Mouse (Mus musculus): Measurements from ENCODE around the gene Morn4.

Morn4 gene

DNA sequence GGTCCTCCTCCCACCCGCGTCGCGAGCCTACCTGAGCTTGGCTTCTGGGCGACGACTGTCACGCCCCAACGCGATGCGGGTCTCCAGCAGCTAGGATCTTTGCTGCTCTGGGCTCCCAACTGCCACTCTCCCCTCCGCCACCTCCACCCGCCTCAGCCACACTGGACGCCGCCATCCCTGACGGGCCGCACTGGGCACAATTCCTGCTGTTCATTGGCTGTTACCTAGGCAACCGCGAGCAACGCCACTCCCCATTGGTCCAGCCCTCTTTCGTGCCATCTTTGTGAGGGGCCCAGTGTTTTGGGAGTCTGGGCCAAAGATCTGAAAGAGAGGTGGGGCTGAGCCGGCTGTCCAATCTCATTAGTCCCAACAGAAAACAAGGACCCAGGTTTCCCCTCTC is at the start of gene Morn4:
Gene Morn4 (minus strand): TSS at position 192 of the 400 bp plus-strand sequence.
- DNase-seq (ENCODE audit: low spot score) = peak; percentile 83

DNA sequence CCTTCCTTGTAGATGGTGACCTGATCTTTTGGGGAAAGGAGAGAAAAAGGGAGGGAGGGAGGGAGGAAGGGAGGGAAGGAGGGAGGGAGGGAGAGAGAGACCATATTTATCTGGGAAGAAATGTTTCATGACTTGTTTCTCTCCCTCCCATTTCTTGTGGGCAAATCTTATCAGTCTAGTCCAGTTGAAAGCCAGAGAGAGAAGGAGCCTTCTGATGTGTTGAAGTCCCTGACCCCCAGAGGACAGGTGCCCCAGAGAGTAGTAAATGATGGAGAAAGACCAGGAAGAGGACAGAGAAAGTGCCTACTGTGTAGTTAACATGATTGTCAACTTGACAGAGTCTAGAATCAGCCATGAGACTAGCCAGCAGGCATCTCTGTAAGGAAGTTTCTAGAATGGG is 48.9 kb upstream of the Morn4 start:
- no peak for DNase-seq (ENCODE audit: low spot score)

DNA sequence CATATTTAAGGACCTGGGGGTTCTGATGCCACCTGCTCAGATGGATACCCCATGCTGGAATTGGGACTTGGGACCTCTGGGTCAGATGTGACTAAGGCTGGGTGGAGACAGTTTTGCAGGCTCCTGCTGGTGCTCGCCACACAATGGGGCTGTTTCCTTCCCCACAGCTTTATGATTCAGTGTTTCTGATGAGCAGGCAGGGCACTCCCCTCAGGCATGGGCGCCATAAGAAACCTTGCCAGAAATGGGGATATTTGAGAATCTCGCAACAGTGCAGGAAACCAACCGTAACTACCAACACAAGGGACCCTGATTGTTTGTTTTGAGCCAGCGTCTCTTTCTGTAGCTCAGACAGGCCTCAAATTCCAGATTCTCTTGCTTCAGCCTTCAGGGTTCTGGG is 44.9 kb upstream of the Morn4 start:
- no peak for DNase-seq (ENCODE audit: low spot score)

DNA sequence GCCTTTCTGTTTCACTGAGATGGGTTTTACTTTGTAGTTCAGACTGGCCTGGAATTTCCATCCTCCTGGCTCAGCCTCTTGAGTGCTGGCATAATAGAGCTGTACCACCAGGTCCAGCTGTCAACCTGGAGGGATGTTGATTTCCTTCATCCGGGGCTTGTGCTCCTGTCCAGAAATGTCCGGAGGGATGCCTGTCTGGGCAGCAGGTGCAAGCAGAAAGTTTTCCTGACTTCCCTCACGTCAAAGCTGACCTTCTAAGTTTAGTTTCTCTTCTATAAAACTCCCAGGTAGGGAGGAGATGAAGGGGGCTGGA is 44.1 kb upstream of the Morn4 start:
- no peak for DNase-seq (ENCODE audit: low spot score)

GRCm38 (mm10) chr19:42129509-42130293 is 43.5 kb upstream of the Morn4 start:
- DNase-seq (ENCODE audit: low spot score) = no peak

DNA sequence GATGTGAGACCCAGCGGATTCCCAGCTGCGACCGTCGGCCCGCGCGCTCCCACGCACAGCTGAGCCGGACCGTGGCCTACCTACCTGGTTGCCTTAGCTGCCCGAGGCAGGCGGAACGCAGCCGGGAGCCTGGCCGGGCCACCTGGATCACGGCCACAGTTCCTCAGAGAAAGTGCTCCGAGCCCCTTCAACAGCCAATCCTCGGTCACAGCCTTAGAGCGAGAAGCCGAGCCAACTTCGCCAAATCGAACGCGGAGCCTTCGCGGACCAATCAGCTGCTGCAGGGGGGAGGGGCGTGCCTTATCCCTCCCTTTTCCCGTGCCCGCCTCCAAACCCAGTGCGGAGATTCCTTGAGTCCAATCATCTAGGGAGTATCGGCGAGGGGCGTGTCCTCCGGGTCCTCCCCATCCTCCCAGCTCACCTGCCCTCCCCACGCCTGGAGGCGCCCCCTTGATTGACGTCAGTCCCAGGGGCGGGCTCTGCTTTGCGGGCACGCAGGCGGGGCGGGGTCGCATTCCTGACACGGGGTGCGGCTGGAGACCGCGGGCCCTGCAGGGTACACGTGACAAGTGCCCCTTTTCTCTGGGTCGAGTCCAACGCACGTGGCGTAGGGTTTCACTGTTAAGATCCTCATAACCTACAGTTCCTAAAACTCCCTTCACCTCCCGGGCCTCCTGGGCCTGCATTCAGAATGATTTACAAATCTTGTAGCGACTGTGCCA is 42.8 kb upstream of the Morn4 start, which contains the start of gene Avpi1:
Gene Avpi1 (minus strand): TSS at position 273 of the 722 bp plus-strand sequence.
- peak; percentile 87 for DNase-seq (ENCODE audit: low spot score)

- DNase-seq (ENCODE audit: low spot score) = peak; percentile 28
These were observed 42.0 kb upstream of the Morn4 start for GRCm38 (mm10) chr19:42128052-42128740.

DNA sequence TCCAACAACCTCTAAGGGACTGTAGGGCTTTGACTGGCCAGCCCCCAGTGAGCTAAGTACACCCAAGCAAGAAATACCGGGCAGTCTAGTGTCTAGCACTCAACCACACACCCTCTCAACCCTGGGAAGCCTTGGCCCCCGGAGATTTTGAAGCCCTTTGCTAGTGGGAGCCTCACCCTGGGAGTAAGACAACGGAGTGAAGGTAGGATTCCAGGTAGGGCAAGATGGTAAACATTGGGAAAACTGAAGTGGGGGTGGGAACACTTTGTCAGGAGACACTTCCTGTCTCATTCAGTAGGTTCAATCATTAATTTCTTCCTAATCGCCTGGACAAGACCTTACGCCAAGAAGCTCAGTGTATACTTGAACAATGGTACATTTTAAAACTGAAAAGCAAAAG is 40.9 kb upstream of the Morn4 start:
- DNase-seq (ENCODE audit: low spot score) = no peak

- no peak for DNase-seq (ENCODE audit: low spot score)
These were observed 40.1 kb upstream of the Morn4 start for GRCm38 (mm10) chr19:42126219-42126605.

- no peak for DNase-seq (ENCODE audit: low spot score)
These were observed 39.5 kb upstream of the Morn4 start for GRCm38 (mm10) chr19:42125501-42126218.

DNA sequence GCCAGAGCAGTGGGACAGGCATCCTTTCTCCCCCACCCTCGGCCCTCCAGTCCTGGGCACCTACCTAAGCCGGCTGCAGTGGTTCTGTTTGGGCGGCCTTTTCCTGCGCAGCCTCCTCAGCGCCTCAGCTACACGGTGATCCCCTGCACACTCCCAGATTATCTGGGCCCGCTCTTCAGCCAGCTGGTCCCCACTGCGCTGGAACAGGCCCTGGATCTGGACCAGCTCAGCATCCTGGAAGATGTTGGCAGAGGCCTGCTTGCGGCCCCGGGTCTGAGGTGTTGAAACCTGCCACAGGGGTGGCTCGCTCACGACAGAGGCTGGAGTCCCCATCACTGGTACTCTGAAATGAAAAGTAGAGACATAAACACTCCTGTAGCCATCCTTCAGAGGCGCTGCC is 38.5 kb upstream of the Morn4 start:
- no peak for DNase-seq (ENCODE audit: low spot score)

DNA sequence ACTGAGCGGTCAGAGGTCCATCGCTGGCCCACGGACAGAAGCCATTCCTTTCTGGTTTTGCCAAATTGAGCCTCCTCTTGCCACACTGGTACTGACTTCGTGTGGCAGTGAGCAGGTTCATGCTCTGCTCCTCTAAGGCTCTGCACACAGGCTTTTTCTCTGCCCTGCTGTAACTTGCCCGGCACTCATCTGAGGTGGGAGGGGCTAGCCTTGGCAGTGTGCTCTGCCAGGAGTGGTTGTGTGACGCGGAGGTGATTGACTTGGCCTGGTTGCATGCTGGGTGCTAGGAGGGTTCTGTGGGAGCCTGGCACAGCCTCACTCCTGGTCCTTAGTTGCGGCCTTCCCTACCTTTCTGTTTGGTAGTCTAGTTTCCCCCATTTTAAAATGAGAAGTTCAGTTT is 34.3 kb upstream of the Morn4 start:
- no peak for DNase-seq (ENCODE audit: low spot score)

DNA sequence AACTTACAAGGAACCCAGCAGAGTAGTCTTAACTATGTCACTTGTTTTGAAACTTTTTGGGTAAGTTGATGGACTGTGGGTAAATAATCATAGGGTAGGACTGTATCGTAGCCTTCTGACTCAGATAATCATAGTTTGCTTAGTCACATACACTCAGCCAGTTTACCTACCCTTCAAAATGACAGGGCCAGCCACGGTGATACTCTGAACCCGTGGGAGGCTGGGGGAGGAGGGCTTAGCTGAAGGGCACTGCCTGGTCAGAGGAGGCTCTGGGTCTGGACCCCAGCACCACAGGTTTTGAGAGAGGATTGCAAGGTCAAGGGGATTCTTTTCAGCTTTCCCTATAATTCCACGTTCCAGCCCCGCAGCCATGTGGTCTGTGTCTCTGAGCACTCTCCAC is 32.4 kb upstream of the Morn4 start:
- no peak for DNase-seq (ENCODE audit: low spot score)

GRCm38 (mm10) chr19:42118142-42118541 is 32.0 kb upstream of the Morn4 start:
- DNase-seq (ENCODE audit: low spot score) = no peak

GRCm38 (mm10) chr19:42115783-42116335 is 29.7 kb upstream of the Morn4 start:
- DNase-seq (ENCODE audit: low spot score) = no peak

- no peak for DNase-seq (ENCODE audit: low spot score)
These were observed 18.5 kb upstream of the Morn4 start for GRCm38 (mm10) chr19:42104681-42105080.

GRCm38 (mm10) chr19:42099406-42099805 is 13.2 kb upstream of the Morn4 start:
- no peak for DNase-seq (ENCODE audit: low spot score)

DNA sequence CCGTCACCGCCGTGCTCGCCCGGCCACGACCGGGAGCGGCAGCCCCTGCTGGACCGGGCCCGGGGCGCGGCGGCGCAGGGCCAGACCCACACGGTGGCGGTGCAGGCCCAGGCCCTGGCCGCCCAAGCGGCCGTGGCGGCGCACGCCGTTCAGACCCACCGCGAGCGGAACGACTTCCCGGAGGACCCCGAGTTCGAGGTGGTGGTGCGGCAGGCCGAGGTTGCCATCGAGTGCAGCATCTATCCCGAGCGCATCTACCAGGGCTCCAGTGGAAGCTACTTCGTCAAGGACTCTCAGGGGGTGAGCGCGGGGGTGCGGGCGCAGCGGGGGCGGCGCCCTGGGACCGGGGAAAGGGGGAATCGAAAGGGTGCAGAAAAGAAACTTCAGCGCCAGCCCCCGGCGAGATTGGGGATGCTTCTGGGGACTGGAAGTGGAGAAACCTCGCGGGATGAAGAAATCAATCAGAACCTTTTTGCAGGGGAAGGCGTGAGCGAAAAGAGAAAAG is 4.5 kb upstream of the Morn4 start:
- no peak for DNase-seq (ENCODE audit: low spot score)

DNA sequence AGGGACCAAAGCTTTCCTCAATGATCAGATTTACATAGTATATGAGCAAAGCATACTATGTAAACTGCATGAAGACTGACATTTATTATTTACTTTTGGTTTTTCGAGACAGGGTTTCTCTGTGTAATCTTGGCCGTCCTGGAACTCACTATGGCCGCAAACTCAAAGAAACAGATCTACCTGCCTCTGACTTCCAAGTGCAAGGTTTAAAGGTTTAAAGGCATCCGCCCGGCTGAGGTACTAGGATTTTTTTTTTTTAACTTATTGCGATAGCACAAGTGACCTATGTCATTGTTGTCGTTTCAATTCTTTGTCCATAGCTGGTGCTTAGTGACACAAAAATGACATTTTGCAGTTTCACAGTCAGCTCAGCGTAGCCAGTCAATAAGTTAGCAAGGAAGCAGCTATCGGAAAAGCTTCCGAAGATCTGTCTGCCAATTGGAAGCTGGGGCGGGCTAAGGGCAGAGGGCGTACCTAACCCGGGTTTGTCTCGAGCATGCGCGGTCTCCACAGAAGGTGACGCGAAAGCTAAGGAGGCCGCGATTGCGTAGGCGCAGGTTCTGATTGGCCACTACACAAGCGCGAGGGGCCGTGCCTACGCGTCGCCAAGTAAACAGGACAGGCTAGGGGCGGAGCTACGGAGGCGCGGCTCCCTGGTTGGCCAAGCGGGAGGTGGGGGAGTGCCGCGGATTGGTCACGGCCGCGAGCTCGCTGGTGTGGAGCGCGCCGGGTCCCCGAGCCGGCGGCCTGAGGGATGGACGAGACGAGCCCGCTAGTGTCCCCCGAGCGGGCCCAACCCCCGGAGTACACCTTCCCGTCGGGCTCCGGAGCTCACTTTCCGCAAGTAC is 3.8 kb upstream of the Morn4 start, which contains the start of gene Pi4k2a:
Gene Pi4k2a (plus strand): TSS at position 723 of the 848 bp plus-strand sequence.
- peak; percentile 94 for DNase-seq (ENCODE audit: low spot score)

GRCm38 (mm10) chr19:42089103-42089747 is 3.1 kb upstream of the Morn4 start:
- DNase-seq (ENCODE audit: low spot score) = peak; percentile 21

All from ovary, postnatal 14 days (tissue).